ENCODE assay signal across 7 mouse cellular contexts in the genomic region with DNA sequence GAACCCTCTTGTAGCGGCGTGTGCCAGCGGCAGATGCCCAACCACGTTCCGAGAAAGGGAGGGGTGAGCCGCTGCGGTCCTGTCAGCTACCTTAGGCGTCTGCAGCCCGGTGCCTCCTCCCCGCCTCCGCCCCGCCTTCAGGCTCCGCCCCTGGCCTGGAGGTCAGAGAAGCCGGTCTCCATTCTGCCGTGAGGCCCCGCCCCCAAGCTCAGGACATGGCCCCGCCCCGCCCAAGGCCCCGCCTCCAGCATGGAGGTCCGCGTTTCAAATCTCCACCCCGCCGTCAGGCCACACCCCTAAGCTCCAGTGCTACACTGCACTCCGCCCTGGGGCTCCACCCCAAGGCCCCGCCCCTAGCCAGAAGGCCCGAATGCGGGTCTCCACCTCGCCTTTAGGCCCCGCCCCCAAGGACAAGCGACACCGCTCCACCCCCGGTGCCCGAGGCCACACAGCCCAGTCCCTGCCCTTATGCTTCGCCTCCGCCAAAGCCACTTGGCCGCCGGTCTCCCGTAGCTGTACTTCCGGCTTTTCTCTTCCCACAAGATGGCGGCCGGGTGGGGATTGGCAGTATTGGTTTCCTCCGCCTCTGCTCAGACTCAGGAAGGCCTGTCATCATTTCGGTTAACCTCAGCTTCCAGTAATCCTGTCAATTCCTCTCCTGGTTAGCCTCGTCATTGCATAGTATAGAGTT. TPM values are rescaled to one million over a fixed set of nuclear protein-coding genes. Genes with fewer than 3 reads are reported as not detected.
DNase-seq lines count a peak whose midpoint lies in the region; ATAC-seq lines count a peak whose summit lies in the region.

TSS of gene Gpr155 (minus strand) at position 217 of the 691 bp plus-strand sequence.

- H3K27ac ChIP-seq in embryonic facial prominence, embryonic 11.5 days (replicated peaks; ENCODE audit: low read depth, low read length): 0 out of 2 replicates have a peak within 1 kb of the TSS, but pooled peaks have one; percentile 41
- peak within 1 kb of the TSS; percentile 79 for H3K27ac ChIP-seq in limb, embryonic 10.5 days
- H3K27ac ChIP-seq in midbrain, embryonic 13.5 days: peak within 1 kb of the TSS; percentile 69

- peak within 1 kb of the TSS; percentile 74 for H3K4me3 ChIP-seq in embryonic facial prominence, embryonic 11.5 days (ENCODE audit: low read depth, low read length)
- peak within 1 kb of the TSS; percentile 68 for H3K4me3 ChIP-seq in limb, embryonic 10.5 days
- peak within 1 kb of the TSS; percentile 74 for H3K4me3 ChIP-seq in midbrain, embryonic 13.5 days (replicated peaks)

- no peaks in the 10 kb centered on the region for H3K36me3 ChIP-seq in embryonic facial prominence, embryonic 11.5 days (replicated peaks; ENCODE audit: control insufficient read depth, insufficient read depth, low read depth, low read length)
- H3K36me3 ChIP-seq in limb, embryonic 10.5 days: no peaks in the 10 kb centered on the region
- 0 out of 2 replicates have a peak, but pooled peaks cover 2% of the 10 kb centered on the region for H3K36me3 ChIP-seq in midbrain, embryonic 13.5 days

- peaks cover 3% of the 10 kb centered on the region; the same call in 1 of the 2 replicates for H3K4me1 ChIP-seq in embryonic facial prominence, embryonic 11.5 days (ENCODE audit: control insufficient read depth, insufficient read depth, low read length)
- H3K4me1 ChIP-seq in limb, embryonic 10.5 days: peaks cover 9% of the 10 kb centered on the region
- peaks cover 6% of the 10 kb centered on the region for H3K4me1 ChIP-seq in midbrain, embryonic 13.5 days (replicated peaks)

- WGBS in embryonic facial prominence, embryonic 11.5 days: under 1% methylated on average over 42 of the region's 44 CpGs
- WGBS in limb, embryonic 10.5 days: under 1% methylated on average over 43 of the region's 44 CpGs
- under 1% methylated on average over 43 of the region's 44 CpGs for WGBS in midbrain, embryonic 13.5 days

- peak; percentile 97 for ATAC-seq in embryonic facial prominence, embryonic 11.5 days (replicated peaks; ENCODE audit: insufficient number of reproducible peaks, low FRiP score, low TSS enrichment, low read depth)
- peak; percentile 83 for ATAC-seq in granulocyte monocyte progenitor cell, adult 5-6 weeks (replicated peaks; ENCODE audit: poor library complexity, severe bottlenecking)
- peak; percentile 97 for ATAC-seq in midbrain, embryonic 13.5 days

- H3K9me3 ChIP-seq in embryonic facial prominence, embryonic 11.5 days (replicated peaks; ENCODE audit: control insufficient read depth, low read length): no peaks in the 10 kb centered on the region
- no peaks in the 10 kb centered on the region for H3K9me3 ChIP-seq in limb, embryonic 10.5 days (replicated peaks)
- H3K9me3 ChIP-seq in midbrain, embryonic 13.5 days: no peaks in the 10 kb centered on the region

- peak; percentile 100 for DNase-seq in adrenal gland, postnatal 14 days
- peak; percentile 98 for DNase-seq in embryonic facial prominence, embryonic 11.5 days (ENCODE audit: low spot score)
- peak; percentile 100 for DNase-seq in kidney, adult 11 months
- peak; percentile 99 for DNase-seq in limb, embryonic 10.5 days (ENCODE audit: low spot score)
- peak; percentile 99 for DNase-seq in spleen, adult 12 weeks (ENCODE audit: low spot score)

- peak within 1 kb of the TSS; percentile 99 for H3K4me2 ChIP-seq in embryonic facial prominence, embryonic 11.5 days (ENCODE audit: low read depth, low read length)
- H3K4me2 ChIP-seq in midbrain, embryonic 13.5 days (replicated peaks): peak within 1 kb of the TSS; percentile 92

- H3K9ac ChIP-seq in embryonic facial prominence, embryonic 11.5 days (replicated peaks; ENCODE audit: low read length): peak within 1 kb of the TSS; percentile 65
- H3K9ac ChIP-seq in midbrain, embryonic 13.5 days (replicated peaks): peak within 1 kb of the TSS; percentile 81

- no peaks in the 10 kb centered on the region for H3K27me3 ChIP-seq in embryonic facial prominence, embryonic 11.5 days (ENCODE audit: control insufficient read depth, insufficient read depth, low read length)
- peaks cover 11% of the 10 kb centered on the region; the same call in 1 of the 2 replicates for H3K27me3 ChIP-seq in limb, embryonic 10.5 days (ENCODE audit: low read depth, poor library complexity, severe bottlenecking)
- H3K27me3 ChIP-seq in midbrain, embryonic 13.5 days: 0 out of 2 replicates have a peak, but pooled peaks cover 5% of the 10 kb centered on the region

RNA-seq across cellular contexts. Expression of gene Gpr155, which starts in this region (rescaled TPM):
- 9.0 and 10.9 TPM in 2 replicates for total RNA-seq in adrenal gland, postnatal 14 days (2021)
- polyA plus RNA-seq in embryonic facial prominence, embryonic 11.5 days (2014; fragmentation: Nextera tagmentation; extraction: Ambion mirVana): 5.9 and 7.4 TPM in 2 replicates
- not detected in 2 replicates for total RNA-seq in granulocyte monocyte progenitor cell, adult 5-6 weeks (2014; fragmentation: Nextera tagmentation)
- total RNA-seq in granulocyte monocyte progenitor cell, adult 5-6 weeks (2017): not detected in 2 replicates
- 1.4 and 2.4 TPM in 2 replicates for polyA plus RNA-seq in limb, embryonic 10.5 days (2016; fragmentation: Nextera tagmentation; extraction: Ambion mirVana)
- 9.7 and 10.2 TPM in 2 replicates for polyA plus RNA-seq in midbrain, embryonic 13.5 days (2015; fragmentation: Nextera tagmentation; extraction: Ambion mirVana)

Comparison
In these comparisons a context has a peak if more than half of its experiments do, and no peak if none do; other contexts are left out.
1. Peak in every context shown above with its lines: DNase-seq, ATAC-seq, H3K4me3 ChIP-seq and H3K27ac ChIP-seq.
2. Peak in ATAC-seq in granulocyte monocyte progenitor cell, adult 5-6 weeks; RNA of the gene not detected or under 1 TPM.